Mouse (Mus musculus) MEL (cell line): ENCODE results near the gene Slc12a6.

Experiments used
- BHLHE40 ChIP-seq: IDR thresholded peaks from 2 replicates; pipeline ENCODE4 v1.6.1; 2012; ENCODE audit warnings: low read depth, mild to moderate bottlenecking, inconsistent platforms, low read length, improper control_type of control experiment, borderline replicate concordance
- CHD1 ChIP-seq: IDR thresholded peaks from 2 replicates; pipeline ENCODE4 v1.6.1; 2012; ENCODE audit warnings: low read depth, mild to moderate bottlenecking, inconsistent platforms, low read length, improper control_type of control experiment
- CTCF ChIP-seq, 3 experiments: IDR thresholded peaks in 2 of 3; conservative IDR thresholded peaks in 1 of 3; 2 replicates each; pipeline ENCODE4 v1.5.1; 2011 to 2012; ENCODE audit warnings: low read length in 3 of 3, low read depth in 2 of 3, mild to moderate bottlenecking in 2 of 3, improper control_type of control experiment in 1 of 3, inconsistent platforms in 1 of 3, mixed read lengths in 1 of 3, moderate library complexity in 1 of 3; ENCODE audit not compliant: control insufficient read depth in 1 of 3, insufficient read depth in 1 of 3, poor library complexity in 1 of 3, severe bottlenecking in 1 of 3
- EP300 ChIP-seq, 2 experiments: IDR thresholded peaks; 2 replicates each; pipeline ENCODE4 v1.6.1; 2011; ENCODE audit warnings: improper control_type of control experiment in 2 of 2, low read length in 2 of 2, low read depth in 1 of 2, mild to moderate bottlenecking in 1 of 2
- GATA1 ChIP-seq: IDR thresholded peaks from 2 replicates; pipeline ENCODE4 v1.6.1; 2011; ENCODE audit warnings: low read depth, low read length, improper control_type of control experiment
- MAFK ChIP-seq: IDR thresholded peaks from 2 replicates; pipeline ENCODE4 v1.6.1; 2011; ENCODE audit warnings: low read depth, mild to moderate bottlenecking, low read length, improper control_type of control experiment, borderline replicate concordance
- MXI1 ChIP-seq: IDR thresholded peaks from 2 replicates; pipeline ENCODE4 v1.6.1; 2011; ENCODE audit warnings: mild to moderate bottlenecking, low read depth, low read length, improper control_type of control experiment
- MYC ChIP-seq: IDR thresholded peaks from 2 replicates; pipeline ENCODE4 v1.6.1; 2011; ENCODE audit warnings: low read depth, mild to moderate bottlenecking, low read length, improper control_type of control experiment, moderate library complexity
- NRF1 ChIP-seq: IDR thresholded peaks from 2 replicates; pipeline ENCODE4 v1.6.1; 2014; ENCODE audit warnings: low read depth, mild to moderate bottlenecking, inconsistent platforms, low read length, improper control_type of control experiment, moderate library complexity; ENCODE audit not compliant: poor library complexity, insufficient read depth, severe bottlenecking
- POLR2AphosphoS2 ChIP-seq: IDR thresholded peaks from 2 replicates; pipeline ENCODE4 v1.6.1; 2011; ENCODE audit warnings: low read length, improper control_type of control experiment
- SIN3A ChIP-seq: IDR thresholded peaks from 2 replicates; pipeline ENCODE4 v1.6.1; 2012; ENCODE audit warnings: low read length, improper control_type of control experiment, inconsistent platforms
- SMC3 ChIP-seq: IDR thresholded peaks from 2 replicates; pipeline ENCODE4 v1.6.1; 2011; ENCODE audit warnings: low read depth, low read length, improper control_type of control experiment
- ZC3H11A ChIP-seq: IDR thresholded peaks from 2 replicates; pipeline ENCODE4 v1.6.1; 2012; ENCODE audit warnings: low read depth, mild to moderate bottlenecking, inconsistent platforms, low read length, improper control_type of control experiment
- ZNF384 ChIP-seq: IDR thresholded peaks from 2 replicates; pipeline ENCODE4 v1.6.1; 2012; ENCODE audit warnings: low read depth, mild to moderate bottlenecking, inconsistent platforms, low read length, improper control_type of control experiment

DNA sequence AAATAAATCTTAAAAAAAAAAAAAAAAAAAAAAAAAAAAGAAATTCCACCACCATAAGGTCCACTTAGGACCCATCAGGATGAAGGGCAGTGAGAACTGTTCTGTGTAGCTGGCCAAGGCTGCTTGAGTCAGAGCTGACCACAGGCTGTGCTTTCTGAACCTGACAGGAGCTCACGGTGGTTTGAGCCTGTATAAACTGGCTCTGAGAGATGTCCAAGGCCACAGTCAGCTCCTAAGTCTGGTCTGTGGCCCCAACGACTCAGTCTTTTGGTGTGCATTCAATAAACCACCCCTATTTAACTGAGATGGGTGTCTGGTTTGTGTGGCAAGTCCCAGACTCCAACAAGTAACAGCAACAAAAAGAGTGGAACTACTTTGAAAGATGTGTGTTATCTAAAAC lies 29.0 kb upstream of the Slc12a6 start:
- TF ChIP-seq EP300 (IDR thresholded peaks at IDR 0.05; ENCODE audit: low read depth in 1 of 2, low read length in 2 of 2) (no peak), ZC3H11A (no peak), BHLHE40 (no peak), CTCF (IDR thresholded peaks at IDR 0.05 in 2 of 3, conservative IDR thresholded peaks at IDR 0.05 in 1 of 3; ENCODE audit: control insufficient read depth in 1 of 3, insufficient read depth in 1 of 3, low read depth in 2 of 3, low read length in 3 of 3, poor library complexity in 1 of 3, severe bottlenecking in 1 of 3) (no peak), GATA1 (no peak), NRF1 (no peak), SMC3 (no peak), POLR2AphosphoS2 (no peak), MAFK (no peak), ZNF384 (0 out of 2 replicates have a peak, but pooled peaks have one; percentile 9), CHD1 (no peak), MXI1 (no peak), MYC (no peak), SIN3A (no peak)
